Comparison of ENCODE assay signal across 12 mouse cellular contexts in genomic region chr6:83568901-83569862, GRCm38 (mm10). TPM values are rescaled to one million over a fixed set of nuclear protein-coding genes. Genes with fewer than 3 reads are reported as not detected.
A peak's percentile ranks its signal among the peaks of the same experiment; 100 is the strongest.
DNase-seq lines count a peak whose midpoint lies in the region; ATAC-seq and TF ChIP-seq lines count a peak whose summit lies in the region.
"Had no signal": no experiment of that assay in that cellular context is flagged by ENCODE, and none has a peak within 500 bp of the region (broad histone marks: within the 10 kb centered on the region; RNA-seq: fewer than 3 reads in every experiment).

No protein-coding gene starts in this region.

- peaks cover 21% of the 10 kb centered on the region for H3K36me3 ChIP-seq in kidney, embryonic 15.5 days
- H3K36me3 ChIP-seq in stomach, postnatal 0 days (ENCODE audit: control insufficient read depth, insufficient read depth, low read length): 0 out of 2 replicates have a peak, but pooled peaks cover 4% of the 10 kb centered on the region

- WGBS in kidney, embryonic 15.5 days: 54% methylated on average over 20 of the region's 20 CpGs
- WGBS in stomach, postnatal 0 days: 62% methylated on average over 20 of the region's 20 CpGs

- no peaks in the 10 kb centered on the region for H3K9me3 ChIP-seq in kidney, embryonic 15.5 days (replicated peaks)
- H3K9me3 ChIP-seq in stomach, postnatal 0 days (ENCODE audit: control insufficient read depth, low read length): no peaks in the 10 kb centered on the region
- H3K9me3 ChIP-seq: embryonic facial prominence, embryonic 13.5 days; limb, embryonic 12.5 days had no signal

- H3K4me1 ChIP-seq in kidney, embryonic 15.5 days: peaks cover 23% of the 10 kb centered on the region
- peaks cover 6% of the 10 kb centered on the region for H3K4me1 ChIP-seq in stomach, postnatal 0 days (replicated peaks; ENCODE audit: control insufficient read depth, insufficient read depth)

- TF ChIP-seq EP300 in stomach, postnatal 0 days (optimal IDR thresholded peaks at IDR 0.05): no peak

- no peak overlapping the region for H3K4me2 ChIP-seq in kidney, embryonic 15.5 days
- H3K4me2 ChIP-seq in stomach, postnatal 0 days (replicated peaks; ENCODE audit: low read depth): no peak overlapping the region
- H3K4me2 ChIP-seq: embryonic facial prominence, embryonic 13.5 days; limb, embryonic 12.5 days had no signal

- TF ChIP-seq CTCF in stomach, postnatal 0 days (IDR thresholded peaks at IDR 0.05; ENCODE audit: low read depth): peak; percentile 69

- peaks cover 5% of the 10 kb centered on the region; the same call in 1 of the 2 replicates for H3K27me3 ChIP-seq in kidney, embryonic 15.5 days
- H3K27me3 ChIP-seq in stomach, postnatal 0 days (ENCODE audit: control insufficient read depth, insufficient read depth, low read length): no peaks in the 10 kb centered on the region
- H3K27me3 ChIP-seq: limb, embryonic 12.5 days had no signal

- H3K9ac ChIP-seq in kidney, embryonic 15.5 days: no peak overlapping the region
- no peak overlapping the region for H3K9ac ChIP-seq in stomach, postnatal 0 days (ENCODE audit: low read length)
- H3K9ac ChIP-seq: embryonic facial prominence, embryonic 13.5 days; limb, embryonic 12.5 days had no signal

- DNase-seq in kidney, adult 8-10 months: no peak
- DNase-seq in right cerebral cortex, adult 18-20 months: peak; percentile 24
- DNase-seq in right cerebral cortex, postnatal 14 days: no peak
- peak; percentile 12 for DNase-seq in adipocyte (ENCODE audit: low spot score)
- no peak for DNase-seq in stomach, postnatal 0 days (ENCODE audit: low spot score)
- DNase-seq in B cell, adult 2 months: no peak
- DNase-seq: heart, postnatal 4 days; kidney, postnatal 25 days; thymus, adult 18-20 months had no signal

- no peak; the same call in 1 of the 2 replicates for ATAC-seq in kidney, embryonic 15.5 days (replicated peaks; ENCODE audit: low FRiP score)
- ATAC-seq in stomach, postnatal 0 days (ENCODE audit: low FRiP score, low TSS enrichment): no peak

- no peak overlapping the region for H3K4me3 ChIP-seq in kidney, embryonic 15.5 days (replicated peaks)
- H3K4me3 ChIP-seq in stomach, postnatal 0 days (ENCODE audit: low read depth, low read length): no peak overlapping the region
- H3K4me3 ChIP-seq: embryonic facial prominence, embryonic 13.5 days; limb, embryonic 12.5 days had no signal

- peak overlapping the region; percentile 20; the same call in 1 of the 2 replicates for H3K27ac ChIP-seq in kidney, embryonic 15.5 days
- no peak overlapping the region for H3K27ac ChIP-seq in stomach, postnatal 0 days (replicated peaks)
- H3K27ac ChIP-seq: embryonic facial prominence, embryonic 13.5 days; limb, embryonic 12.5 days had no signal

RNA-seq across cellular contexts. Expression of gene Stambp, which starts 3.3 kb away (rescaled TPM):
- polyA plus RNA-seq in kidney, embryonic 15.5 days (2015; fragmentation: Nextera tagmentation; extraction: Ambion mirVana): 22.0 and 25.1 TPM in 2 replicates
- 26.4 and 26.9 TPM in 2 replicates for polyA plus RNA-seq in stomach, postnatal 0 days (2015; fragmentation: Nextera tagmentation; extraction: Ambion mirVana)

RNA-seq across cellular contexts. Expression of gene Actg2, which starts 33.1 kb away (rescaled TPM):
- polyA plus RNA-seq in kidney, embryonic 15.5 days (2015; fragmentation: Nextera tagmentation; extraction: Ambion mirVana): 25.1 and 130 TPM in 2 replicates
- 2,872 and 3,802 TPM in 2 replicates for polyA plus RNA-seq in stomach, postnatal 0 days (2015; fragmentation: Nextera tagmentation; extraction: Ambion mirVana)

Comparison
In these comparisons a context has a peak if more than half of its experiments do, and no peak if none do; other contexts are left out.
1. DNase-seq: peak in right cerebral cortex, adult 18-20 months (single experiment) and adipocyte (single experiment); none in kidney, adult 8-10 months (0 of 2), right cerebral cortex, postnatal 14 days (single experiment), stomach, postnatal 0 days (single experiment) and B cell, adult 2 months (0 of 2).
2. RNA of gene Actg2, which starts 33.1 kb away (polyA plus RNA-seq): 2,872 to 3,802 TPM in stomach, postnatal 0 days; 25.1 to 130 TPM in kidney, embryonic 15.5 days; every median in the first group is over 10 times any median in the second.